Mouse (Mus musculus) brain, embryonic 14.5 days (tissue): Measurements from ENCODE around the gene Dync1h1.

ENCODE experiments used
- CTCF ChIP-seq: fragments of 200-500 bp; IDR thresholded peaks from 2 replicates; pipeline ENCODE4 v1.5.1; 2012; ENCODE audit warnings: inconsistent platforms, mild to moderate bottlenecking, moderate library complexity, borderline replicate concordance; ENCODE audit not compliant: insufficient read depth, insufficient read length; ENCODE audit errors: extremely low read depth
- POLR2A ChIP-seq: fragments of 200-500 bp; IDR thresholded peaks from 2 replicates; pipeline ENCODE4 v1.6.1; 2012; ENCODE audit warnings: mild to moderate bottlenecking, inconsistent platforms, borderline replicate concordance; ENCODE audit not compliant: poor library complexity, insufficient read depth, insufficient read length, severe bottlenecking; ENCODE audit errors: extremely low read depth

- no peak for TF ChIP-seq CTCF
- TF ChIP-seq POLR2A = no peak
Observed at GRCm38 (mm10) chr12:110697457-110697856, 96.2 kb downstream of the Dync1h1 start.
